Mouse (Mus musculus): Measurements from ENCODE around the gene Col5a1. TPM values are rescaled to one million over a fixed set of nuclear protein-coding genes. Genes with fewer than 3 reads are reported as not detected.
A peak's percentile ranks its signal among the peaks of the same experiment; 100 is the strongest.

The Col5a1 gene
- total and polyA plus RNA-seq, 3 experiments: 31.1 to 75.5 TPM; not detected in 1

DNA sequence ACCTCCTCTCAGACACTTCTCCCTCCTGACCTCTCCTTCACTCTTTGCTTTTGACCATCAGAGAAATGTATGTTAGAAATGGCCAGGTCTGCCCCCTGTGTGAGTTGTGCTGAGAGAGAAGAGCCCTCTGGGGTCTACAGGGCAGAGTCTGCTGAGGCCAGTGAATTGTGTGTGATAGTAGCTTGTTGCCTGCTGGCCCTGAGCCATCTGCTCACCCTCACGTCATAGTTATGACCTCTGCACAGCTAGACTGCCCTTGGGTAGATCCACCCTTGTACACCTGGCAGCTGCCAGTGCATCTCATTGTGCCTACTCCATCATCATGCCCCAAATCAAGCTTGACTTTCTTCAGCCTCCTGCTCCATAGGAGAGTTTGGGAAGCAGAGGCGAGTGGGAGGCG is 114.4 kb downstream of the Col5a1 start:
- Histone ChIP-seq H3K9me3 (replicated peaks; ENCODE audit: insufficient read depth, low read length) (no peaks in the 10 kb centered on the region), H3K79me2 (ENCODE audit: control insufficient read depth, insufficient read depth, low read length, poor library complexity) (no peaks in the 10 kb centered on the region), H3K9ac (ENCODE audit: control insufficient read depth, low read depth, low read length, poor library complexity, severe bottlenecking) (peak overlapping the region; percentile 10; the same call in 1 of the 2 replicates), H3K4me1 (ENCODE audit: control insufficient read depth in 1 of 2, insufficient read depth in 2 of 2, low read length in 2 of 2) (peaks cover 14 to 49% of the 10 kb centered on the region in 2 experiments), H3K27me3 (ENCODE audit: control insufficient read depth in 1 of 2, insufficient read depth in 2 of 2, low read length in 2 of 2) (no peaks in the 10 kb centered on the region), H3K27ac (ENCODE audit: control insufficient read depth, low read depth, low read length) (peak overlapping the region; percentile 83), H3K36me3 (ENCODE audit: control insufficient read depth in 1 of 2, insufficient read depth in 2 of 2, low read length in 2 of 2) (peaks cover 0 to 31% of the 10 kb centered on the region in 2 experiments; a peak in 2 of 4 replicates), H3K4me3 (ENCODE audit: control insufficient read depth in 1 of 2, insufficient read depth in 1 of 2, low read depth in 2 of 2, low read length in 2 of 2) (no peak overlapping the region)
- no peak for TF ChIP-seq E2F4 (IDR thresholded peaks at IDR 0.05; ENCODE audit: borderline replicate concordance, low read depth, low read length)
- no peak for TF ChIP-seq CHD2 (IDR thresholded peaks at IDR 0.05; ENCODE audit: low read length)
- TF ChIP-seq MEF2A (IDR thresholded peaks at IDR 0.05; ENCODE audit: extremely low read depth, insufficient replicate concordance, low read depth, low read length, poor library complexity, severe bottlenecking): no peak
- no peak for TF ChIP-seq GATA1 (IDR thresholded peaks at IDR 0.05; ENCODE audit: low read depth, low read length)
- TF ChIP-seq EP300 (IDR thresholded peaks at IDR 0.05; ENCODE audit: low read depth in 1 of 2, low read length in 2 of 2): no peak
- TF ChIP-seq CHD1 (IDR thresholded peaks at IDR 0.05; ENCODE audit: low read depth, low read length): no peak
- TF ChIP-seq ZC3H11A (IDR thresholded peaks at IDR 0.05; ENCODE audit: low read depth, low read length): no peak
- no peak for TF ChIP-seq TBP (IDR thresholded peaks at IDR 0.05; ENCODE audit: low read depth, low read length)
- TF ChIP-seq ZNF384 (IDR thresholded peaks at IDR 0.05; ENCODE audit: low read depth, low read length): no peak
- no peak for DNase-seq (ENCODE audit: low read depth, low spot score)

DNA sequence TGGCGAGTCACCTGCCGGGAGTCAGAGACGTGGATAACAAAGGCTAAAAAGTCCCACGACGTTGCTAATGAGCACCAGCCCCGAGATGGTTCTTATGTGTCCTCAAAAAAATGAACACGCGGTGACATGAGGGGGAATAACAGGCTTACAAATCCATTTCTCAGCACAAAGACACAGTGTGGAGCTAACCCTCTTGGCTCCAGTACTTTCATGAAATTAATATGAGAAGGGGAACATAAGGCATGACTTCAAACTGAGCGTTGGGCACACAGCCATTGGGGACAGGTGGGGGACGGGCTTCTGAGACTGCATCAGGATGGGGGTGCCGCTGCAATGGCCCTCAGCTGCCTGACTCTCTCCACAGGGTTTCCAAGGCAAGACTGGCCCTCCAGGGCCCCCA is 115.0 kb downstream of the Col5a1 start:
- Histone ChIP-seq H3K36me3 (ENCODE audit: control insufficient read depth in 1 of 2, insufficient read depth in 2 of 2, low read length in 2 of 2) (peaks cover 0 to 31% of the 10 kb centered on the region in 2 experiments; a peak in 2 of 4 replicates), H3K79me2 (ENCODE audit: control insufficient read depth, insufficient read depth, low read length, poor library complexity) (no peaks in the 10 kb centered on the region), H3K27ac (ENCODE audit: control insufficient read depth, low read depth, low read length) (peak overlapping the region; percentile 83; the same call in 1 of the 2 replicates), H3K9ac (ENCODE audit: control insufficient read depth, low read depth, low read length, poor library complexity, severe bottlenecking) (no peak overlapping the region), H3K4me3 (ENCODE audit: control insufficient read depth in 1 of 2, insufficient read depth in 1 of 2, low read depth in 2 of 2, low read length in 2 of 2) (no peak overlapping the region), H3K27me3 (ENCODE audit: control insufficient read depth in 1 of 2, insufficient read depth in 2 of 2, low read length in 2 of 2) (no peaks in the 10 kb centered on the region), H3K4me1 (ENCODE audit: control insufficient read depth in 1 of 2, insufficient read depth in 2 of 2, low read length in 2 of 2) (peaks cover 16 to 52% of the 10 kb centered on the region in 2 experiments), H3K9me3 (replicated peaks; ENCODE audit: insufficient read depth, low read length) (no peaks in the 10 kb centered on the region)
- TF ChIP-seq GATA1 (IDR thresholded peaks at IDR 0.05; ENCODE audit: low read depth, low read length): no peak
- TF ChIP-seq SIN3A (IDR thresholded peaks at IDR 0.05; ENCODE audit: low read length): no peak
- TF ChIP-seq SMC3 (IDR thresholded peaks at IDR 0.05; ENCODE audit: low read depth, low read length): no peak
- no peak for TF ChIP-seq POLR2AphosphoS2 (IDR thresholded peaks at IDR 0.05; ENCODE audit: low read length)
- TF ChIP-seq KAT2A (conservative IDR thresholded peaks at IDR 0.05; ENCODE audit: low read depth, low read length): no peak
- no peak for TF ChIP-seq JUND (IDR thresholded peaks at IDR 0.05; ENCODE audit: low read depth, low read length)
- TF ChIP-seq CTCF (IDR thresholded peaks at IDR 0.05 in 2 of 3, conservative IDR thresholded peaks at IDR 0.05 in 1 of 3; ENCODE audit: control insufficient read depth in 1 of 3, insufficient read depth in 1 of 3, low read depth in 2 of 3, low read length in 3 of 3, poor library complexity in 1 of 3, severe bottlenecking in 1 of 3): no peak
- no peak for TF ChIP-seq ZC3H11A (IDR thresholded peaks at IDR 0.05; ENCODE audit: low read depth, low read length)
- no peak for TF ChIP-seq MAFK (IDR thresholded peaks at IDR 0.05; ENCODE audit: borderline replicate concordance, low read depth, low read length)
- no peak for TF ChIP-seq ZNF384 (IDR thresholded peaks at IDR 0.05; ENCODE audit: low read depth, low read length)
- no peak for TF ChIP-seq EP300 (IDR thresholded peaks at IDR 0.05; ENCODE audit: low read depth in 1 of 2, low read length in 2 of 2)
- TF ChIP-seq MAZ (IDR thresholded peaks at IDR 0.05; ENCODE audit: low read depth, low read length): no peak
- TF ChIP-seq HCFC1 (IDR thresholded peaks at IDR 0.05; ENCODE audit: low read depth, low read length): no peak
- TF ChIP-seq POLR2AphosphoS5 (IDR thresholded peaks at IDR 0.05; ENCODE audit: borderline replicate concordance, low read depth, low read length): no peak
- TF ChIP-seq GABPA (IDR thresholded peaks at IDR 0.05; ENCODE audit: low read depth, low read length): no peak
- DNase-seq (ENCODE audit: low read depth, low spot score): no peak
